ENCODE assay signal across 11 mouse cellular contexts in genomic region chr17:80332386-80332785, GRCm38 (mm10). TPM values are rescaled to one million over a fixed set of nuclear protein-coding genes. Genes with fewer than 3 reads are reported as not detected.
DNase-seq lines count a peak whose midpoint lies in the region; ATAC-seq and TF ChIP-seq lines count a peak whose summit lies in the region.
"Had no signal": no experiment of that assay in that cellular context is flagged by ENCODE, and none has a peak within 500 bp of the region (broad histone marks: within the 10 kb centered on the region; RNA-seq: fewer than 3 reads in every experiment).

No protein-coding gene starts in this region.

- TF ChIP-seq CTCF in liver, adult 2 months (IDR thresholded peaks at IDR 0.05; ENCODE audit: low read depth, low read length): peak; percentile 69

- WGBS in liver, adult 2 months: 89% methylated on average over 2 of the region's 2 CpGs
- 79% methylated on average over 2 of the region's 2 CpGs for WGBS in liver, embryonic 11.5 days
- WGBS in forebrain, embryonic 13.5 days: 79% methylated on average over 2 of the region's 2 CpGs

- no peak overlapping the region for H3K9ac ChIP-seq in liver, adult 2 months (ENCODE audit: low read depth, low read length)
- H3K9ac ChIP-seq in liver, embryonic 11.5 days (ENCODE audit: low read depth, low read length): no peak overlapping the region
- no peak overlapping the region for H3K9ac ChIP-seq in forebrain, embryonic 13.5 days
- H3K9ac ChIP-seq: embryonic facial prominence, embryonic 12.5 days; heart, embryonic 15.5 days; liver, embryonic 13.5 days had no signal

- peak; percentile 21 for DNase-seq in embryo, embryonic 10.5 days (ENCODE audit: low spot score)
- DNase-seq in embryo, embryonic 11 days: no peak
- DNase-seq in liver, adult 2 months (ENCODE audit: extremely low read depth, low read depth, low spot score): peak; percentile 30
- DNase-seq in liver, embryonic 11.5 days (ENCODE audit: low spot score): no peak
- DNase-seq in CD4-positive, CD25-positive, alpha-beta regulatory T cell, adult 2 months (ENCODE audit: low read depth, low spot score): peak; percentile 60
- peak; percentile 59 for DNase-seq in induced T-regulatory cell, adult 2 months (ENCODE audit: low read depth)
- DNase-seq in ovary, adult 18-20 months (ENCODE audit: low spot score): no peak
- DNase-seq: liver, embryonic 13.5 days had no signal

- H3K36me3 ChIP-seq in liver, adult 2 months (ENCODE audit: control insufficient read depth, insufficient read depth, low read length): no peaks in the 10 kb centered on the region
- H3K36me3 ChIP-seq in liver, embryonic 11.5 days (ENCODE audit: control insufficient read depth, insufficient read depth, low read length): no peaks in the 10 kb centered on the region
- no peaks in the 10 kb centered on the region for H3K36me3 ChIP-seq in forebrain, embryonic 13.5 days (ENCODE audit: poor library complexity, severe bottlenecking)
- H3K36me3 ChIP-seq: embryonic facial prominence, embryonic 12.5 days; heart, embryonic 15.5 days; liver, embryonic 13.5 days had no signal

- TF ChIP-seq POLR2A in liver, adult 2 months (IDR thresholded peaks at IDR 0.05; ENCODE audit: extremely low read depth, insufficient read depth, low read length): no peak

- no peak overlapping the region for H3K27ac ChIP-seq in liver, adult 2 months (replicated peaks; ENCODE audit: insufficient read depth, low read depth, low read length)
- no peak overlapping the region for H3K27ac ChIP-seq in liver, embryonic 11.5 days (ENCODE audit: low read depth, low read length)
- H3K27ac ChIP-seq in forebrain, embryonic 13.5 days: no peak overlapping the region
- H3K27ac ChIP-seq: embryonic facial prominence, embryonic 12.5 days; heart, embryonic 15.5 days; liver, embryonic 13.5 days had no signal

- no peaks in the 10 kb centered on the region for H3K79me2 ChIP-seq in liver, adult 2 months (ENCODE audit: control insufficient read depth, insufficient read depth, low read length)

- no peak overlapping the region for H3K4me2 ChIP-seq in liver, embryonic 11.5 days
- no peak overlapping the region for H3K4me2 ChIP-seq in forebrain, embryonic 13.5 days
- H3K4me2 ChIP-seq: embryonic facial prominence, embryonic 12.5 days; heart, embryonic 15.5 days; liver, embryonic 13.5 days had no signal

- no peaks in the 10 kb centered on the region for H3K4me1 ChIP-seq in liver, adult 2 months (ENCODE audit: control insufficient read depth, insufficient read depth, low read length)
- H3K4me1 ChIP-seq in liver, embryonic 11.5 days (replicated peaks; ENCODE audit: control insufficient read depth, insufficient read depth, low read length): no peaks in the 10 kb centered on the region
- H3K4me1 ChIP-seq in forebrain, embryonic 13.5 days: no peaks in the 10 kb centered on the region
- H3K4me1 ChIP-seq: embryonic facial prominence, embryonic 12.5 days; heart, embryonic 15.5 days; liver, embryonic 13.5 days had no signal

- H3K27me3 ChIP-seq in liver, adult 2 months (ENCODE audit: control insufficient read depth, insufficient read depth, low read length): no peaks in the 10 kb centered on the region
- no peaks in the 10 kb centered on the region for H3K27me3 ChIP-seq in liver, embryonic 11.5 days (replicated peaks; ENCODE audit: control insufficient read depth, insufficient read depth, low read length)
- no peaks in the 10 kb centered on the region for H3K27me3 ChIP-seq in forebrain, embryonic 13.5 days
- H3K27me3 ChIP-seq: embryonic facial prominence, embryonic 12.5 days; heart, embryonic 15.5 days; liver, embryonic 13.5 days had no signal

- H3K4me3 ChIP-seq in liver, adult 2 months (ENCODE audit: insufficient read depth, low read depth, low read length): no peak overlapping the region
- H3K4me3 ChIP-seq in liver, embryonic 11.5 days (ENCODE audit: low read depth, low read length): no peak overlapping the region
- no peak overlapping the region for H3K4me3 ChIP-seq in forebrain, embryonic 13.5 days
- H3K4me3 ChIP-seq: embryonic facial prominence, embryonic 12.5 days; heart, embryonic 15.5 days; liver, embryonic 13.5 days had no signal

- ATAC-seq in liver, embryonic 11.5 days (replicated peaks; ENCODE audit: low FRiP score): no peak
- ATAC-seq in forebrain, embryonic 13.5 days: no peak

- H3K9me3 ChIP-seq in liver, embryonic 11.5 days (ENCODE audit: control insufficient read depth, low read length): no peaks in the 10 kb centered on the region
- no peaks in the 10 kb centered on the region for H3K9me3 ChIP-seq in forebrain, embryonic 13.5 days (replicated peaks)
- H3K9me3 ChIP-seq: embryonic facial prominence, embryonic 12.5 days; heart, embryonic 15.5 days; liver, embryonic 13.5 days had no signal

RNA-seq across cellular contexts. Expression of gene Arhgef33, which starts 25.2 kb away (rescaled TPM):
- total RNA-seq in liver, adult 2 months (2014; rRNA removed): not detected in 2 replicates
- polyA plus RNA-seq in liver, adult 2 months (2012; rRNA removed): not detected in 2 replicates
- 0.45 and 0.49 TPM in 2 replicates for polyA plus RNA-seq in liver, embryonic 11.5 days (2014; fragmentation: Nextera tagmentation; extraction: Ambion mirVana)
- 0.65 and 0.96 TPM in 2 replicates for polyA plus RNA-seq in forebrain, embryonic 13.5 days (2015; fragmentation: Nextera tagmentation; extraction: Ambion mirVana)

RNA-seq across cellular contexts. Expression of gene Gm10190, which starts 41.0 kb away (rescaled TPM):
- not detected in 2 replicates for total RNA-seq in liver, adult 2 months (2014; rRNA removed)
- not detected in 2 replicates for polyA plus RNA-seq in liver, adult 2 months (2012; rRNA removed)
- polyA plus RNA-seq in liver, embryonic 11.5 days (2014; fragmentation: Nextera tagmentation; extraction: Ambion mirVana): not detected in 2 replicates
- 2.0 and 2.1 TPM in 2 replicates for polyA plus RNA-seq in forebrain, embryonic 13.5 days (2015; fragmentation: Nextera tagmentation; extraction: Ambion mirVana)
- polyA plus RNA-seq: liver, embryonic 13.5 days had no signal

RNA-seq across cellular contexts. Expression of gene Dhx57, which starts 42.1 kb away (rescaled TPM):
- total RNA-seq in liver, adult 2 months (2014; rRNA removed): 6.7 and 9.3 TPM in 2 replicates
- polyA plus RNA-seq in liver, adult 2 months (2012; rRNA removed): 2.6 and 3.7 TPM in 2 replicates
- 9.3 and 11.6 TPM in 2 replicates for polyA plus RNA-seq in liver, embryonic 11.5 days (2014; fragmentation: Nextera tagmentation; extraction: Ambion mirVana)
- polyA plus RNA-seq in forebrain, embryonic 13.5 days (2015; fragmentation: Nextera tagmentation; extraction: Ambion mirVana): 28.6 and 32.0 TPM in 2 replicates

RNA-seq across cellular contexts. Expression of gene Morn2, which starts 42.4 kb away (rescaled TPM):
- total RNA-seq in liver, adult 2 months (2014; rRNA removed): 9.3 and 9.6 TPM in 2 replicates
- 3.0 and 4.2 TPM in 2 replicates for polyA plus RNA-seq in liver, adult 2 months (2012; rRNA removed)
- polyA plus RNA-seq in liver, embryonic 11.5 days (2014; fragmentation: Nextera tagmentation; extraction: Ambion mirVana): 18.6 and 20.1 TPM in 2 replicates
- polyA plus RNA-seq in forebrain, embryonic 13.5 days (2015; fragmentation: Nextera tagmentation; extraction: Ambion mirVana): 49.0 and 51.0 TPM in 2 replicates

Comparison
In these comparisons a context has a peak if more than half of its experiments do, and no peak if none do; other contexts are left out.
1. DNase-seq: peak in embryo, embryonic 10.5 days (single experiment), liver, adult 2 months (single experiment), CD4-positive, CD25-positive, alpha-beta regulatory T cell, adult 2 months (single experiment) and induced T-regulatory cell, adult 2 months (single experiment); none in embryo, embryonic 11 days (single experiment), liver, embryonic 11.5 days (single experiment) and ovary, adult 18-20 months (single experiment).